Mouse (Mus musculus): ENCODE data around the gene Amd1. TPM values are rescaled to one million over a fixed set of nuclear protein-coding genes. Genes with fewer than 3 reads are reported as not detected.

Gene Amd1
- polyA plus RNA-seq, 1 experiment from 2014 or later = 43.0 TPM

DNA sequence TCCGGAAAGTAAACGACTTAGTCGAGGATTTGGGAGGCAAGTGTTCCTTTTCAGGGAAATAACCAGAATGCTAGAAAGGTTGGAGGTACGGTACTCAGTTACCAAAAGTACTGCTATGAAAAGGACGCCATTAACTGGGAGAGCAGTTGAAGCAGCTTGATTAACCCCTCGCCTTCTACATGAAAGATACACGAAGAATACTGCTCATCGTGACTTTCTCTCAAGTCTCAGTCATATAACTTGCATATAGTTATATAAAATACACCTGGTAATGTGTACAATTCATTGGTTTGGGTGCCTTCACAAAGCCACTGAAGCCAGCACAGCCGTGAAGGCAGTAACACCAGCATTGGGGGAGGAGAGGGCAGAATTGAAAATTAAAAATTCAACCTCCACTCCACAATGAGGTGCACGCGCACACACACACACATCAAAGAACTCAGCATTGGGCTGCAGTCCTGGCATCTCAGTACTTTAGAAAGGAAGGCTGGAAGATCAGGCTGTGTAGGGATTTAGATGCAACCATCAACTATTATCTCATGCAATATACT is 54.7 kb downstream of the Amd1 start:
- Histone ChIP-seq H3K9ac (ENCODE audit: low read length) (peak overlapping the region; percentile 79; the same call in 1 of the 2 replicates), H3K4me1 (ENCODE audit: control insufficient read depth in 2 of 2, insufficient read depth in 2 of 2, low read length in 2 of 2) (peaks cover 0 to 3% of the 10 kb centered on the region in 2 experiments; a peak in 1 of 4 replicates), H3K36me3 (ENCODE audit: control insufficient read depth, insufficient read depth, low read length) (peaks cover 68% of the 10 kb centered on the region), H3K9me3 (ENCODE audit: control insufficient read depth, low read length) (no peaks in the 10 kb centered on the region), H3K4me3 (ENCODE audit: control insufficient read depth in 1 of 2, insufficient read depth in 1 of 2, low read depth in 1 of 2, low read length in 2 of 2) (peak overlapping the region; percentile 71 to 88), H3K27me3 (ENCODE audit: control insufficient read depth, insufficient read depth, low read length) (no peaks in the 10 kb centered on the region), H3K4me2 (ENCODE audit: low read length) (peak overlapping the region; percentile 88), H3K27ac (replicated peaks in 1 of 2; ENCODE audit: control insufficient read depth in 1 of 2, insufficient read depth in 1 of 2, low read depth in 2 of 2, low read length in 2 of 2) (peak overlapping the region in 1 of 2 experiments; percentile 67; a peak in 1 of 4 replicates)
- ATAC-seq (ENCODE audit: insufficient number of reproducible peaks, insufficient read depth, low FRiP score, low read depth) = no peak
- WGBS = 34% methylated on average over 11 of the region's 11 CpGs

DNA sequence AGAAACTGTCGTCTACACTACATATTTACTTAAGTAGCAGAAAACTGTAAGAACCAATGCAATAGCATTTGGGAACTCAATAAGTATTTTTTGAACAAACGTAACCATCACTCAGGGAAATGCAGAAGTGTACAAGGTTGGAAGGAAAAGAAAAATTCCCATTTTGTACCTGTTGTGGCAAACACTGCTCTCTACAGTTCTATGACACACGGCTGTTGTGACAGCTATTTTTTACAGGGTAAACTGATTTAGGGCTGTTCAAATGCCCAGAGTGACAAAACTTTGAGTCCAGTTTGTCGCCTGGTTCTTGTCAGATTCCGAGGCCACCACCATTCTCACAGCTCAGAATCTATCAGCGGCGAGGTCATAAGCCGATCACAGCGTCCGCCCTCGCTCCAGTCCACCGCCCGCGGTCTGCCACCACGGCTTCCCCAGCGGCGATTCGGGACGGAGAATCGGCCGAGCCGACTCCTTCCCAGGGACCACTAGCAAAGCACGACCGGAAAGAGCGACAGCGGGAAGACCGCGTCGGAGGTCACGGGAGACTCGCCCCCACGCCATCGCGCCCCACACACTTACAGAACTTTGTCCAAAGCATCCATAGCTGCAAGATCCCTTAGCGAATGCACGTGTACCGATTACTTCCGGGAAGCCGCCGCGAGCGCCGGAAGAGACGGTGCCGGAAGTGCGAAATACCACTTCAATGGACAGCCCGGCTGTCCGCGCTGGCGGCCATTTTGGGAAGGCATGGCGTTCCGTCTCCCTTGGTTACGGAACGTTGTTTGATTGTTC is 55.4 kb downstream of the Amd1 start, which contains the start of gene Rpf2:
Rpf2 (minus strand) TSS at position 663 of the 792 bp plus-strand sequence.
- under 1% methylated on average over 54 of the region's 54 CpGs for WGBS
- peak; percentile 80; the same call in 1 of the 2 replicates for ATAC-seq (ENCODE audit: insufficient number of reproducible peaks, insufficient read depth, low FRiP score, low read depth)
- Histone ChIP-seq H3K9ac (ENCODE audit: low read length) (peak within 1 kb of the TSS; percentile 79), H3K36me3 (ENCODE audit: control insufficient read depth, insufficient read depth, low read length) (peaks cover 67% of the 10 kb centered on the region), H3K4me3 (ENCODE audit: control insufficient read depth in 1 of 2, insufficient read depth in 1 of 2, low read depth in 1 of 2, low read length in 2 of 2) (peak within 1 kb of the TSS; percentile 71 to 88), H3K4me2 (ENCODE audit: low read length) (peak within 1 kb of the TSS; percentile 88), H3K4me1 (ENCODE audit: control insufficient read depth in 2 of 2, insufficient read depth in 2 of 2, low read length in 2 of 2) (peaks cover 0 to 3% of the 10 kb centered on the region in 2 experiments; a peak in 1 of 4 replicates), H3K9me3 (ENCODE audit: control insufficient read depth, low read length) (no peaks in the 10 kb centered on the region), H3K27me3 (ENCODE audit: control insufficient read depth, insufficient read depth, low read length) (no peaks in the 10 kb centered on the region), H3K27ac (replicated peaks in 1 of 2; ENCODE audit: control insufficient read depth in 1 of 2, insufficient read depth in 1 of 2, low read depth in 2 of 2, low read length in 2 of 2) (peak within 1 kb of the TSS; percentile 46 to 67)

DNA sequence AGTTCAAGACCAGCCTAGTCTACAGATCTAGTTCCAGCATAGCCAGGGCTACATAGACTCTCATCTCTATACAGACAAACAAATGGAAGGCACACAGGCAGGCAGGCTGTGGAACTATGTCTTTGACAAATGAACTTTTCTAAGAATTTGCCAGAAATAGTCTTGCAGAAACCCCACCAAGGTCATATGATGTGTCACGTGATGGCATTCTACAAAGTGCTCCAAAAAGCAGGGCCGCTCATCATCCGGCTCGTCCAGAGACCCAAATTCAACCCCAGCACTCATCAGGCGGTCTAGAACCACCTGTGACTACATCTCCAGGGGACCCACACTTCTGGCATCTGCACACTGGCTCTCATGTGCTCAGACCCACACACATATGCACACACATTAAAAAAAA is 64.2 kb downstream of the Amd1 start:
- H3K4me1 ChIP-seq (ENCODE audit: control insufficient read depth in 2 of 2, insufficient read depth in 2 of 2, low read length in 2 of 2) = no peaks in the 10 kb centered on the region
- H3K4me2 ChIP-seq (ENCODE audit: low read length) = no peak overlapping the region
- no peaks in the 10 kb centered on the region for H3K27me3 ChIP-seq (ENCODE audit: control insufficient read depth, insufficient read depth, low read length)
- H3K27ac ChIP-seq (replicated peaks in 1 of 2; ENCODE audit: control insufficient read depth in 1 of 2, insufficient read depth in 1 of 2, low read depth in 2 of 2, low read length in 2 of 2) = no peak overlapping the region
- H3K36me3 ChIP-seq (ENCODE audit: control insufficient read depth, insufficient read depth, low read length) = peaks cover 69% of the 10 kb centered on the region
- no peak overlapping the region for H3K9ac ChIP-seq (ENCODE audit: low read length)
- no peaks in the 10 kb centered on the region for H3K9me3 ChIP-seq (ENCODE audit: control insufficient read depth, low read length)
- no peak overlapping the region for H3K4me3 ChIP-seq (ENCODE audit: control insufficient read depth in 1 of 2, insufficient read depth in 1 of 2, low read depth in 1 of 2, low read length in 2 of 2)
- no peak for ATAC-seq (ENCODE audit: insufficient number of reproducible peaks, insufficient read depth, low FRiP score, low read depth)
- 93% methylated on average over 5 of the region's 5 CpGs for WGBS

Other genes starting within 250 kb of the Amd1 start
- gene Slc16a10, start 159.9 kb downstream of the Amd1 start, polyA plus RNA-seq (2014; fragmentation: Nextera tagmentation; extraction: Ambion mirVana) = 17.9 and 21.9 TPM in 2 replicates
- gene Rpf2, start 55.1 kb downstream of the Amd1 start, polyA plus RNA-seq (2014; fragmentation: Nextera tagmentation; extraction: Ambion mirVana) = 36.6 and 39.8 TPM in 2 replicates
- 66.2 and 72.3 TPM in 2 replicates for gene Gtf3c6, start 44.1 kb downstream of the Amd1 start, polyA plus RNA-seq (2014; fragmentation: Nextera tagmentation; extraction: Ambion mirVana)
- gene Cdk19, start 37.4 kb upstream of the Amd1 start, polyA plus RNA-seq (2014; fragmentation: Nextera tagmentation; extraction: Ambion mirVana) = 7.5 and 9.1 TPM in 2 replicates